Mouse (Mus musculus) heart, embryonic 12.5 days (tissue): ENCODE measurements around the gene Arel1. TPM values are rescaled to one million over a fixed set of nuclear protein-coding genes. Genes with fewer than 3 reads are reported as not detected.
A peak's percentile ranks its signal among the peaks of the same experiment; 100 is the strongest.

Experiments
- ATAC-seq: fragments of 200-750 bp; cut with Nextera tagmentation; 2 replicates; pipeline ENCODE4 v1.8.0; 2017; ENCODE audit warnings: moderate TSS enrichment, moderate library complexity; ENCODE audit not compliant: insufficient number of reproducible peaks, low FRiP score
- H3K27ac ChIP-seq: fragments of 300-500 bp; sonication (generic); 2 replicates; pipeline ENCODE4 v1.5.1; 2016; ENCODE audit warnings: mild to moderate bottlenecking, moderate library complexity; ENCODE audit not compliant: poor library complexity, severe bottlenecking
- H3K27me3 ChIP-seq: fragments of 300-500 bp; sonication (generic); replicated peaks from 2 replicates; pipeline ENCODE4 v1.6.1; 2016; ENCODE audit warnings: mild to moderate bottlenecking, moderate library complexity
- H3K36me3 ChIP-seq: fragments of 300-500 bp; sonication (generic); 2 replicates; pipeline ENCODE4 v1.6.1; 2016; ENCODE audit warnings: mild to moderate bottlenecking, moderate library complexity
- H3K4me1 ChIP-seq: fragments of 300-500 bp; sonication (generic); replicated peaks from 2 replicates; pipeline ENCODE4 v1.6.1; 2016; ENCODE audit warnings: mild to moderate bottlenecking
- H3K4me2 ChIP-seq: fragments of 300-500 bp; sonication (generic); 2 replicates; pipeline ENCODE4 v1.6.1; 2016; ENCODE audit warnings: mild to moderate bottlenecking, moderate library complexity
- H3K4me3 ChIP-seq: fragments of 300-500 bp; sonication (generic); 2 replicates; pipeline ENCODE4 v1.5.1; 2016; ENCODE audit warnings: mild to moderate bottlenecking
- H3K9ac ChIP-seq: fragments of 300-500 bp; sonication (generic); 2 replicates; pipeline ENCODE4 v1.6.1; 2016; ENCODE audit warnings: mild to moderate bottlenecking, moderate library complexity
- H3K9me3 ChIP-seq: fragments of 300-500 bp; sonication (generic); replicated peaks from 2 replicates; pipeline ENCODE4 v1.6.1; 2016; ENCODE audit warnings: mild to moderate bottlenecking, moderate library complexity
- WGBS: fragments of 180-500 bp; shearing (Covaris S2); methylation state at CpG from one replicate; pipeline ENCODE4 v1.1.7; 2016; 5-methylcytosine and 5-hydroxymethylcytosine counted together
- polyA plus RNA-seq: library from polyadenylated mRNA; unstranded; fragments of >200 nt; fragmentation: Nextera tagmentation; extraction: Ambion mirVana; gene quantifications from 2 replicates; pipeline ENCODE4 v1.2.1, GENCODE M21; 2016

Arel1 gene
- 14.4 and 15.4 TPM in 2 replicates for polyA plus RNA-seq

DNA sequence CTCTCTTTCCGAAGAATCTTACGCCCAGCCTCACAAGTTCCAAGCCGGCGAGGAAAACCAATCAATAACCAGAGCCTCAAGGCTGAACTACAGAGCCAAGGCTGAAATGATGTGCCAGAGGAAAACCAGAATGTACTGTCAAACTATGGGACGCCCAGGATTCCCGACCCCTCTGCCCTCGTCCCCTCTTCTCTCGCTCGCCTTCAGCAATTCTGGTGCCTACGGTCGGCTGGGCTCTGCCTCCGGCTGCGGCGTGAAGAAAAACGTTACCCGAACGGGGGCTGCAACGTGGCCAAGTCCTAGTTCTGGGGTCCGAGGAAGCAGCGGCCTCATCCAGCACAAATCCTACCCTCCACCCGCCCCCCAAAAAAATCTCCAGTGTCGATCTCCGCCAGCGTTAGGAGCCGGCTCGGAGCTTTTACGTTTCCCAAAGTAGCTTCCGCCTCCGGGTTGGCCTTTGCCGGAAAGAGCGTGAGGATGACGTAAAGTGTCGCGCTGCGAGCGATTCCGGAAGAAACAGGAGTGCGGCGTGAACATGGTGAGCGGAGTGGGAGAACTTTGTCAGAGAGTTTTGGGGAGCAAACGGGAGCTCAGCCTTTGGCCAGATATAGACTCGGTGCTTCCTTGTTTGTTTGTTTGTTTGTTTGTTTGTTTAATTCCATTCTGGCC is at the start of gene Arel1, which contains the start of gene Fcf1:
Arel1 (minus strand) TSS at position 473 of the 669 bp plus-strand sequence.
Fcf1 (plus strand) TSS at position 470 of the 669 bp plus-strand sequence.
- Histone ChIP-seq H3K9ac (peak within 1 kb of the TSS; percentile 89), H3K9me3 (no peaks in the 10 kb centered on the region), H3K27ac (peak within 1 kb of the TSS; percentile 8; the same call in 1 of the 2 replicates), H3K27me3 (no peaks in the 10 kb centered on the region), H3K4me1 (peaks cover 16% of the 10 kb centered on the region), H3K4me2 (peak within 1 kb of the TSS; percentile 91), H3K4me3 (peak within 1 kb of the TSS; percentile 85), H3K36me3 (peaks cover 26% of the 10 kb centered on the region)
- ATAC-seq = peak; percentile 88
- under 1% methylated on average over 42 of the region's 42 CpGs for WGBS

DNA sequence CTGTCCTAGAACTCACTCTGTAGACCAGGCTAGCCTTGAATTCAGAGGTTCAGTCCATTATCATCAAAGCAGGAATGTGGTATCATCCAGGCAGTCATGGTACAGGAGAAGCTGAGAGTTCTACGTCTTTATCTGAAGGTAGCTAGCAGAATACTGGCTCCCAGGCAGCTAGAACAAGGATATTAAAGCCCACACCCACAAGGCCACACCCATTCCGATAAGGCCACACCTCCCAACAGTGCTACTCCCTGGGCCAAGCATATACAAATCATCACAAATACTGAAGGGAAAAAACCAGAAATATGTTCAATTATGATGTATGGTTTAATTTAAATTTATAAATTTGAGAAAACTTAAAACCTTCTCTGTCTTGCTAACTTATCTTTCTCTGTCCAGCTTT is 41.5 kb upstream of the Arel1 start:
- no peak for ATAC-seq
- Histone ChIP-seq H3K4me3 (no peak overlapping the region), H3K9me3 (peaks cover 6% of the 10 kb centered on the region; the same call in 1 of the 2 replicates), H3K27ac (no peak overlapping the region), H3K27me3 (no peaks in the 10 kb centered on the region), H3K9ac (no peak overlapping the region), H3K36me3 (peaks cover 49% of the 10 kb centered on the region), H3K4me2 (no peak overlapping the region), H3K4me1 (peaks cover 3% of the 10 kb centered on the region; the same call in 1 of the 2 replicates)
- WGBS = 69% methylated on average over 2 of the region's 2 CpGs

DNA sequence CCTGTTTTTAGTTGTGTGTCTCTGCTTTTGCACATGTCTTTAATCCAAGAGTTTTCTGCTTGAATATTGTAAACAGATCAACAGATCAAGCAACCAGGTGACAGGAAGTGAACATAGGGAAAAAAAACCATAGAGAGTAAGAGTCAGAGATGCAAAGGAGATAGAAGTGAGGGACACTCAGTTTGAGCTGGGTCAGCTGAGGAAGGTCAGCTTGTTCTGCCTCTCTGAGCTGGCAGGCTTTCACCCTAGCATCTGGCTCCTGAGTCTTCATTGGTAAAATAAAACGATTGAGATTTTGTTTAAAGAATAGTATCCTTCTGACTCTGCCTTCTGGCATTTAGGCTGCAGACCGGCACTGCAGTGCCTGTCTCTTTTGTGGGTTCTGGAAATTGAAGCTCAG is 39.8 kb upstream of the Arel1 start:
- H3K9me3 ChIP-seq = peaks cover 6% of the 10 kb centered on the region; the same call in 1 of the 2 replicates
- WGBS = 83% methylated on average over 2 of the region's 2 CpGs
- no peak overlapping the region for H3K4me3 ChIP-seq
- H3K4me2 ChIP-seq = no peak overlapping the region
- peaks cover 38% of the 10 kb centered on the region for H3K36me3 ChIP-seq
- no peak for ATAC-seq
- H3K9ac ChIP-seq = no peak overlapping the region
- peaks cover 3% of the 10 kb centered on the region; the same call in 1 of the 2 replicates for H3K4me1 ChIP-seq
- no peak overlapping the region for H3K27ac ChIP-seq
- H3K27me3 ChIP-seq = no peaks in the 10 kb centered on the region

DNA sequence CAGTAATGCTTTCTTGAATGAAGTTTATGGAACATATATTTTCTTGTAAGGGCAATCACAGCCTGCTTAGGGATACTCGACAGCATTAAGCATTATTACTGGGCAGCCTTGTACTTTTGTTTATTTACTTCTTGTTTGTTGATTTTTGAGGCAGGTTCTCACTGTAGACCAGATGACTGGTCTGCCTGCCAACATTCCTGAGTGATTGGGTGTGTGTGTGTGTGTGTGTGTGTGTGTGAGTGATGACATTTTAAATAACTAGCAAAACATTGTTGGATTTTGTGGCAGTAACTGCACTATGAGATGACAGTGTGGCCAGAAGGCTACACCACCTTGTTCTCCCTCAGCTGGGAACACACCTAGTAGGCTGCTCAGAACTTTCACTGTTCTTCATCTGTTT is 39.1 kb upstream of the Arel1 start:
- Histone ChIP-seq H3K36me3 (peaks cover 38% of the 10 kb centered on the region), H3K27ac (no peak overlapping the region), H3K9me3 (peaks cover 6% of the 10 kb centered on the region; the same call in 1 of the 2 replicates), H3K4me3 (no peak overlapping the region), H3K4me1 (peaks cover 3% of the 10 kb centered on the region; the same call in 1 of the 2 replicates), H3K9ac (no peak overlapping the region), H3K4me2 (no peak overlapping the region), H3K27me3 (no peaks in the 10 kb centered on the region)
- ATAC-seq = no peak
- WGBS = 87% methylated on average over 1 of the region's 1 CpGs

DNA sequence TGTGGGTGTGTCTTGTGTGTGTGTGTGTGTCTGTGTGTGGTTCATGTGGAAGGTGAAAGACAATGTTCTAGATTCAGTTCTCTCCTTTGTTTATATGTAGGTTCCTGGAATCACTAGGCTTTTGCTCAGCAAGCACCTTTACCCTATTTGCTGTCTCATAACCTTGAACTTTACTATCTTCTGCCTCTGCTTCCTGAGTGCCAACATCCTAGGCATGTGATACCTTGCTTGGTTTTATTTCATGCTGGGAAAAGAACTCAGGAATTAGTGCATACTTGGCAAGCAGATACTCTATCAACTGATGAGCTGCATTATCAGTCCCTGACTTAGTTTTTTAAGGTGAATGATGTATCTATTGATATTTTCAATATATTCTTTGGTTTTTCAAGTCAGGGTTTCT is 36.3 kb upstream of the Arel1 start:
- Histone ChIP-seq H3K9ac (no peak overlapping the region), H3K4me2 (no peak overlapping the region), H3K27me3 (no peaks in the 10 kb centered on the region), H3K9me3 (peaks cover 4% of the 10 kb centered on the region; the same call in 1 of the 2 replicates), H3K4me1 (peaks cover 3% of the 10 kb centered on the region; the same call in 1 of the 2 replicates), H3K4me3 (no peak overlapping the region), H3K27ac (no peak overlapping the region), H3K36me3 (peaks cover 23% of the 10 kb centered on the region)
- ATAC-seq = no peak

DNA sequence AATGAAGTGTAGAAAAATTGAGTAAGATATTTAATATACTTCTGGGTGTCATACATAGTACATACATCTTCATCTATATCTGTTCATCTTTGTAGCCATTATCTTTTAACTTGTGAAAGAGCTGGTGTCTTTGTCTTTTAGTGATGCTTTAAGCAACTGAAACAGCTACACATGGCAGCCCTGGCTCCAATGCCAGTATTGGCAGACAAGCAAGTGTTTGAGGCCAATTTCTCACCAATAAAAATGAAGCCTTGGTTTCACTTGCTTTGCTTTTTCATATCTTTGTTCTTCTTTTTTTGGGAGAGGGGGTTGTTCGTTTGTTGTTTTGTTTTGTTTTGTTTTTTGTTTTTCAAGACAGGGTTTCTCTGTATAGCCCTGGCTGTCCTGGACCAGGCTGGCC is 35.5 kb upstream of the Arel1 start:
- 97% methylated on average over 1 of the region's 1 CpGs for WGBS
- peaks cover 16% of the 10 kb centered on the region for H3K36me3 ChIP-seq

DNA sequence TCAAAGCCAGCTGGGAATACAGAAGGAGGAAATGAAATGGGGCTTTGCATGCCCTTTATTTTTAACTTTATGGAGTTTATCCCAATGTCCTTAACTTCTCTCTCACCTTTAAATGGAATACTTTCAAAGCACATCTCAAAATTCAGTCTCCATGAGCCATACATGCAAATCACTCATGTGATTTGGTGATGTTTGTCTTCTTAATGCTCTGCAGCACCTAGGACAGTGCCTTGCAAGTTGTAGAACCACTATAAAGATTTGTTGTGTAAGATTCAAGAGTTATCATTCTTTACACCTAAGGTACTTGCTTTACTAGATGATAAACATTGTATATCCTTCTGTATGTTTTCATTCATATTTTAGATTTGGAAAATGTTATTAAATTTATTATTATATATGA is 28.4 kb upstream of the Arel1 start:
- no peak for ATAC-seq
- Histone ChIP-seq H3K4me1 (peaks cover 19% of the 10 kb centered on the region), H3K9me3 (no peaks in the 10 kb centered on the region), H3K36me3 (peaks cover 13% of the 10 kb centered on the region; the same call in 1 of the 2 replicates), H3K27me3 (no peaks in the 10 kb centered on the region), H3K4me2 (peak overlapping the region; percentile 65), H3K9ac (no peak overlapping the region), H3K27ac (no peak overlapping the region), H3K4me3 (0 out of 2 replicates have a peak overlapping the region, but pooled peaks have one; percentile 6)

More for the DNA sequence above, 35.5 kb upstream of the Arel1 start:
- H3K27me3 ChIP-seq = no peaks in the 10 kb centered on the region
- no peak overlapping the region for H3K4me2 ChIP-seq
- ATAC-seq = no peak
- H3K4me3 ChIP-seq = no peak overlapping the region
- peaks cover 3% of the 10 kb centered on the region; the same call in 1 of the 2 replicates for H3K4me1 ChIP-seq
- H3K27ac ChIP-seq = no peak overlapping the region
- H3K9ac ChIP-seq = no peak overlapping the region
- no peaks in the 10 kb centered on the region for H3K9me3 ChIP-seq

DNA sequence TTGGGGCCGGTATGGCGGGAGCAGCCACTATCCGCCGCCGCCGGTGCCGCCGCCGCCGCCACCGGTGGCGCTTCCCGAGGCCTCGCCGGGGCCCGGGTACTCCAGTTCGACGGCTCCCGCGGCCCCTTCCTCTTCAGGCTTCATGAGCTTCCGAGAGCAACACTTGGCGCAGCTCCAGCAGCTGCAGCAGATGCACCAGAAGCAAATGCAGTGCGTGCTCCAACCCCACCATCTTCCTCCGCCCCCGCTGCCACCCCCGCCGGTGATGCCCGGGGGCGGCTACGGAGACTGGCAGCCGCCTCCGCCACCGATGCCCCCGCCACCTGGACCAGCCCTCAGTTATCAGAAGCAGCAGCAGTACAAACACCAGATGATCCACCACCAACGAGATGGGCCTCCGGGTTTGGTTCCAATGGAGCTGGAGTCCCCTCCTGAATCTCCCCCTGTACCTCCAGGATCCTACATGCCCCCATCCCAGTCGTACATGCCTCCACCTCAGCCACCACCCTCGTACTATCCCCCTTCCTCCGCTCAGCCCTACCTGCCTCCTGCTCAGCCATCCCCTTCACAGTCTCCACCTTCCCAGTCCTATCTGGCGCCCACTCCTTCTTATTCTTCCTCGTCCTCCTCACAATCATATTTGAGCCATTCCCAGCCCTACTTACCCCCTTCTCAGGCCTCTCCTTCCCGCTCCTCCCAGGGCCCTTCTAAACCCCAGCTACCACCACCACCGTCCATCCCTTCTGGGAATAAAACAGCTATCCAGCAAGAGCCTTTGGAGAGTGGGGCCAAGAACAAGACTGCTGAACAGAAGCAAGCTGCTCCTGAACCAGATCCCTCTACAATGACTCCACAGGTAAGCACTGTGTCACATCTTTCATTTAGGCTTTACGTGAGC is 26.1 kb upstream of the Arel1 start:
- Histone ChIP-seq H3K4me3 (peak overlapping the region; percentile 93), H3K4me2 (peak overlapping the region; percentile 97), H3K9ac (peak overlapping the region; percentile 94), H3K36me3 (0 out of 2 replicates have a peak, but pooled peaks cover 3% of the 10 kb centered on the region), H3K4me1 (peaks cover 19% of the 10 kb centered on the region), H3K27ac (peak overlapping the region; percentile 85), H3K9me3 (no peaks in the 10 kb centered on the region), H3K27me3 (no peaks in the 10 kb centered on the region)
- WGBS = under 1% methylated on average over 44 of the region's 44 CpGs
- peak; percentile 62 for ATAC-seq

DNA sequence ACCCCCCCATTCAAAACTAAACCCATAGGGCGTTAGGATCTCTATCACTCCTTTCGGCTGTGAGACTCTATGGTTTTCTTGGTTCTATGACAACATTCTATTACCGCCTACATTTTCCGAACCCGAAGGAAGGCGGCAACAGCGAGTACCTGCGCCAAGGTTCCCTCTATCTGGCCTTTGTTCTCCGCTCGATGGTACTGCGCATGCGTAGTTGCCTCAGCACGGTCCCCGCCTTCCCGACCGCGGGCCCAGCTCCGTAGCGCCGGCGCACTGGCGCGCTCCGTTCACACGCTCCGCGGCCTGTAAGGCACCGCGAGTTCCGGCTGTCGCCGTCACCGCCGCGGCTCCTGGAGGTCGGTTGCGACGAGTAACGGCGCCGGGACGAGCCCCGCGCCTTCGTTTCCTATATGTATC is 25.4 kb upstream of the Arel1 start, which contains the start of gene Ylpm1:
Ylpm1 (plus strand) TSS at position 239 of the 414 bp plus-strand sequence.
- peak within 1 kb of the TSS; percentile 94 for H3K9ac ChIP-seq
- peaks cover 3% of the 10 kb centered on the region; the same call in 1 of the 2 replicates for H3K27me3 ChIP-seq
- H3K36me3 ChIP-seq = 0 out of 2 replicates have a peak, but pooled peaks cover 3% of the 10 kb centered on the region
- H3K27ac ChIP-seq = peak within 1 kb of the TSS; percentile 85
- under 1% methylated on average over 45 of the region's 45 CpGs for WGBS
- no peaks in the 10 kb centered on the region for H3K9me3 ChIP-seq
- ATAC-seq = peak; percentile 98
- peak within 1 kb of the TSS; percentile 93 for H3K4me3 ChIP-seq
- H3K4me2 ChIP-seq = peak within 1 kb of the TSS; percentile 97
- peaks cover 19% of the 10 kb centered on the region for H3K4me1 ChIP-seq

DNA sequence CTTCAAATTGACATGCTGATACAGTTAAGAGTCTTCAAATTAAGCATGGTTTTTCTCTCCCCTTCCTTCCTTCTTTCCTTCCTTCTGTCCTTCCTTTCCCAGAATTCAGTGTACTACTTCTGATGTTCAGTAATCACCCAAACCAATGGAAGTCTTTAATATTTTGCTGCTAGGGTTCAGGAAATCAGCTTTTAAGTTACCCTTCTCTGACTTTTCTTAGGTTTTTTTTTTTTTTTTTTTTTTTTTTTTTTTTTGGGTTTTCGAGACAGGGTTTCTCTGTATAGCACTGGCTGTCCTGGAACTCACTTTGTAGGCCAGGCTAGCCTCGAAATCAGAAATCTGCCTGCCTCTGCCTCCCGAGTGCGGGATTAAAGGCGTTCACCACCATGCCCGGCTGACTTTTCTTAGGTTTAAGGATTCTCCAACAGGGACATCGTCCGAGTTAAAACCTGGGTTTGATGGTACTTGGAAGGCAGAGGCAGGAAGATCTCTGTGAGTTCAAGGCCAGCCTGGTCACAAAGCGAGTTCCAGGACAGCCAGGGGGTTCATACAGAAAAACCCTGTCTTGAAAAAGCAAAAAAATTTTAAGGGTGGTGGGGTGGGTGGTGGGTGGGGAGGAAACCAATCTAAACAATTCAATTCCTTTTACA is 24.5 kb upstream of the Arel1 start:
- 0 out of 2 replicates have a peak, but pooled peaks cover 3% of the 10 kb centered on the region for H3K36me3 ChIP-seq
- WGBS = 89% methylated on average over 9 of the region's 9 CpGs
- H3K4me2 ChIP-seq = no peak overlapping the region
- peaks cover 3% of the 10 kb centered on the region; the same call in 1 of the 2 replicates for H3K27me3 ChIP-seq
- H3K4me1 ChIP-seq = peaks cover 19% of the 10 kb centered on the region
- H3K9me3 ChIP-seq = no peaks in the 10 kb centered on the region
- no peak overlapping the region for H3K27ac ChIP-seq
- H3K9ac ChIP-seq = no peak overlapping the region
- H3K4me3 ChIP-seq = peak overlapping the region; percentile 93; the same call in 1 of the 2 replicates
- no peak for ATAC-seq
